Mouse (Mus musculus): ENCODE measurements at regions not wholly inside any gene's neighbourhood (a gene's known extent, or its start where the extent isn't known, plus 50 kb on each side); places are given as distances from the start of the nearest gene placed in this dataset.

DNA sequence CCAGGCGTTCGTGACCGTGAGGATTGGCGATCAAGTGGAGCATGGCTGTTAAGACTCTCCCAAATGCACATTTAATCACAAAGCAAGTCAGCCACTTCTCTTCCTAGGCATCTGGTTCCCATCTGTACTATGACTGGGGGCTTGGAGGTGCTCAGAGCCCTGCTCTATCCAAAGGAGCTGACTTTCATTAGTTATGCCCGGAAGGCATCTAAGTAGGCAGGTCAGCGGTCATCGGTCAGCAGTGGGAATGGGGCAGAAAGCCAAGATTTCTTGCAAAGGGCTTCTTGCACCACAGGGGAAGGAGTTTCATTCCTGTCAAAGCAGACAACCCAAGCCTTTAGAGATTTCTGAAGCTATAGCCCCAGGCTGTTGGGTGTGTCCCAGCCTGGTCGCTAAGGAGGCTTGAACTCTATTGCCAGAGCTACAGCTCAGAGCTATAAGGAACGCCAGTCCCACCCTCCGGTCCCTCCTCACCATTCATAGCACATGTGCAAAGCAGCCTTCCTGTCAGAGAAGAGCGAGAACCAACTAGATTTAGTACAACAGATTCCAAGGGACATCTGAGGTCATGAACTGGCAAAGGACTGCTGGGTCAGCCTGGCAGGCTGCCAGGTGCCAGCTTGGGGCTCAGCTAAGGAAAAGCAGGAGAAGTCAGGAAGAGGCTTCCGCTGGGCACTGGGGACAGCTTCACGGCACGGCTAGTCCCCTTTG is 175.6 kb downstream of the Fam43a start:
- peak; percentile 84 for DNase-seq (ENCODE audit: low read depth, low spot score)

DNA sequence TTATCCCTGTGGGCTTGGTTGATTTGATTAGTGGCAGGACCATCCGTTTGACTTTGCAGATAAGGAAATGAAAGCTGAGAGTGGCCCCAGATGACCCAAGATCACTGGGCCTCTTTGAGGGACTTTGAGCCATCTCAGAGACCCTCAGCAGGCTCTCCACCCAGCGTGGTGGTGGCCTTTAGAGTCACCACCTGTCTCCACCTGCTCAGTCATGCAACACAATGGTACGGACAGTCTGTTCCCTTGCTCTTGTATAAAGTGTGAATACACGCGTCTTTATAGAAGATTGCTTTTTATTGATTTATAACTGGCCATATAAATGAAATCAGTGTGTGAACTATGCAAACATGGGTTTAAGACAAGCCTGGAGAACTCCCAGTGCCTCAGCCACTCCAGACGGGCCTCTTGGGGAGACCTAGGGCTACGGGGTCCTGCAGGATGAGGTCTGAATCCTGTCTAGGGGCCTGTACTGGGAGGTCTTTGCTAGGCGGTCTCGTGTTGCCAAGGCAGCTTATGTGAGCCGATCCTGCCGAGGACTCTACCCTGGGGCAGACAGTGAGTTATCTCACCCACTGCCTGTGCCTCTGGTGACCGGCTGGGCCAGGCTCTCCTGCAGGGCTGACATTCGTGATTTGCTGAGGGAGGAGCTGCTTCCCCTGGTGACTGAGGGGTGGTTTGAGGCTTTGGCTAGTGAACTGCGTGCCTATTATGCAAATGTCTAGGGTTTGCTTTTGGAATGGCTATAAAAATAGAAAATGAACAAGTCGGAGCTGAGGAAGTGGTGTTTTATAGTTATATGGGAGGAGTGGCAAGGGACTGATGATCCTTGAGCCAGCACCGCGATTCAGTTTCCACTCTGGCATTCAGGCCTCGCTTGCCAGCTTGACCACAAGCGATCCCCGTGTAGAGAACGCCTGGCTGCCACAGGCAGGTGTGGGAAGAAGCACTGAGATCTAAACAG is 176.5 kb downstream of the Fam43a start:
- DNase-seq (ENCODE audit: low read depth, low spot score), result no peak

GRCm38 (mm10) chr16:30777416-30777815 is 177.9 kb downstream of the Fam43a start:
- DNase-seq (ENCODE audit: low read depth, low spot score), result no peak

DNA sequence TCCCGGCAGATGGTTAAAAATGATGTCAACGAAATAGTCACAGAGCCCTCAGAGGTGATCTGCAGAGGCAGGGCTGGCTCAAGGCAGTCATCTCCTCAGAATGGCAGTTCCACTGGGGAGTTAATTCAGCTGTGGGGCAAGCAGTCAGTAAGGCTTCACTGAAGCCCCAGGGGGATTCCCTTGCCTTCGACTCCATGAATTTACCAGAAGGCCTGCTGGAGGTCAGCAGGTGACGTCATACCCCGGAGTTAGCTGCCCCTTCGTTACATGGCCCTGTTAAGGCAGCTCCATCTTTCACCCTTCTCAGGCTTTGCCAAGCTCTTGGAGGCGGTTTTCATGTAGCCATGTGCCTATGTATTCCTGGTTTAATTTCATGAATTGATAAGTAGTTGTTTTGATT is 178.6 kb downstream of the Fam43a start:
- DNase-seq (ENCODE audit: low read depth, low spot score), result no peak

GRCm38 (mm10) chr16:30778945-30779344 is 179.4 kb downstream of the Fam43a start:
- no peak for DNase-seq (ENCODE audit: low read depth, low spot score)

- DNase-seq (ENCODE audit: low read depth, low spot score), result no peak
Measured at GRCm38 (mm10) chr16:30784261-30784660, 184.7 kb downstream of the Fam43a start.

DNA sequence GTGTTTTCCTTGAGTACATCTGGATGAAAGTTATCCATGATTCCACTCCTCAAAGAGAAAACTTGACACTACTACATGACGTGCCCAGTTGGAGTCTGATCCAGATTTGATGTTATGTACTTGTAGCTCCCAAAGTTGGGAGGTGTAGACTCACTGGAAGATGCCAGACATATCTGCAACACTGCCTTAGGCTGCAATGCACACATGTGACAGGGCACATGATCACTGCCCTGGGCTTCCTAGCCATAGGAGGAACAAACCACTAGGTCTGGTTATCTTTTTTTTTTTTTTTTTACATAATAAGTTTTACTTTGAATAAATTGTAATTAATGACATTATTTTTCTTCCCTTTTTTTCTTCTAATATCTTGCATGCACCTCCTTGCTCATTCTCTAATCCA is 185.4 kb downstream of the Fam43a start:
- no peak for DNase-seq (ENCODE audit: low read depth, low spot score)

- DNase-seq (ENCODE audit: low read depth, low spot score), result no peak
Measured at GRCm38 (mm10) chr16:30786060-30786459, 186.5 kb downstream of the Fam43a start.

- DNase-seq (ENCODE audit: low read depth, low spot score), result no peak
Measured at GRCm38 (mm10) chr16:30787351-30787750, 187.8 kb downstream of the Fam43a start.

- DNase-seq (ENCODE audit: low read depth, low spot score), result no peak
Measured at GRCm38 (mm10) chr16:30788321-30788781, 188.8 kb downstream of the Fam43a start.

DNA sequence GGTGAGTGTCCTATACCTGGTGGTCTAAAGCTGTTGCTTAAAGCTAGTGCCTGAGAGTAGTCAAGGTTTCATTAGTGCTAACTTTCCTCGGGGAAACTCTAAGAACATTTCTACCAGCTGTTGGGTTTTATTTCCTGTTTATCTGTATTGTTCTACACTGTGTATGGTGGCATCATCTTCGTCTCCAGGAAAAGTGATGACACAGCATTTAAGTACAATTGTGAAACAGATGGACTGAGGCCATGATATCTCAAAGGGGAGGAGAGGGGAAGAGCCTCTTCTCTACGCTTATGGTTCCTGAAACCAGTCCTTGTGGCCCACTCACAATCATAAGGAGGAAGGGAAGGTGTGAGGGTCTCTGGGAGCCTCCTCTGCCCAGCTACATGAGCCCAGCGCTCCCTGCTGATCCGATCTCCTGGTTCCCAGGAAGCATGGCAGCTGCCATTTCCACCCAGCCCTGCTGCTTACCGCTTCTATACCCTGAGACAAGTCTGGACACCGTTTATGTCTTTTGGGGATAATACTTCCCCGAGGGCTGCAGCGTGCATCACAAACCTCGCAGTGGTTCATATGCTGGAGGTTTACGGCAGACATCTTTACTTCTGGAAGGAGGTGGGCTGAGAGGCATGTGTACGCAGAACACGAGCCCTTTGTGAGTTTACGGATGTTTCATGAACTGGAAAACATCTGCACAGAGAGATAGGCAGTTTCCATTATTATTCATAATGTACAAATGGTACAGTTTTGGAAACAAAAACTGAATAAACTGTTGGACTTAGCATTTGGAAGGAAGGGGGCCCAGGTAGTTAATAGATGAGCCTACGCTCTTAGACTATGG is 189.6 kb downstream of the Fam43a start:
- no peak for DNase-seq (ENCODE audit: low read depth, low spot score)

DNA sequence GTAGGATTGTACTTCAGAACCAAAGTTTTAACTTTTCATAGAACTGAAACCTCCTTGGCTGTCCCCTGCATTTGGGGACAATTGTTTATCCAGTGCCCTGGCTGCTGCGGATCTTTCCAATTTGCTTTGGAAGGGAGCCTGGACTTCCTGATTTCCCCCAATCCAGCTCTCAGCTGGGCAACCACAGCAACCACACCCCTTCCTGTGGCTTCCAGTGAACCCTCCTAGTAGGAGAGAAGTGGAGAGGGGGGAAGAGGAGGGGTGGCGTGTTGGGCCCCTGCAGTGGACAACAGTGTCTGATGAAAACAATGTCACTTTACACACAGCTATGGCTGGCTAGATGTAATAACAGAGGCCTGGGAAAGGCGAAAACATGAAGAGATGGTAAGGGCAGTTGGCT is 190.5 kb downstream of the Fam43a start:
- no peak for DNase-seq (ENCODE audit: low read depth, low spot score)

- peak; percentile 58 for DNase-seq (ENCODE audit: low read depth, low spot score)
Measured at GRCm38 (mm10) chr16:30790551-30791001, 191.1 kb downstream of the Fam43a start.

GRCm38 (mm10) chr16:30791048-30791855 is 191.7 kb downstream of the Fam43a start:
- DNase-seq (ENCODE audit: low read depth, low spot score), result no peak

DNA sequence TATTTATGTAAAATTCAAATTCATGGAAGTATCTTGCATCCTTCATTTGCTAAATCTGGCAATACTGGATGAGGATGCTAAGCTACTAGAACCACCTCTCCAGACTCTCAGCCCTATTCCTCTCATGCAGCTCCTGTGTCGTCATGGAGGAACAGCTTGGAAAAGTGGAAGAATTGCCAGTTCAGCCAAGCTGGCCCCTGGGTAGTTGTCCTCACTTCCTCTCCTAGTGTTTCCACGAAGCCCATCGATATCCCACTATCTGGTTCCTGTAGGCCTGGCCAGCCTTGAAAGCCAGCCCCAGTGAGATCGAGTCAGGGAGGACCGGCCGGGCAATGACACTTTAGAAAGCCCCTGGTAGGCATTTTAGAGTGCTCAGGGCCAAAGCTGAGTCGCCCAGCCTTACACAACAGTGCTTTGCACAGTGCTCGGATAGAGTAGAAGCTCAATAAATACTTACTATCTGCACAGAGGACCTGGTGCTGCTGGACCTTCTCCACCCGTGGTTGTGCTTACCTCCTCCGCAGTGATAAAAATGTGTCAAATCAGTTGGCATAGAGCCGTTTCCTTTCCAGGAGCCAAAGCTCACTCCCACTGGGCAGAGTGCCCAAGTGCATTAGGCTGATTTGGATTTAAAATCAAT is 193.3 kb downstream of the Fam43a start:
- no peak for DNase-seq (ENCODE audit: low read depth, low spot score)

DNA sequence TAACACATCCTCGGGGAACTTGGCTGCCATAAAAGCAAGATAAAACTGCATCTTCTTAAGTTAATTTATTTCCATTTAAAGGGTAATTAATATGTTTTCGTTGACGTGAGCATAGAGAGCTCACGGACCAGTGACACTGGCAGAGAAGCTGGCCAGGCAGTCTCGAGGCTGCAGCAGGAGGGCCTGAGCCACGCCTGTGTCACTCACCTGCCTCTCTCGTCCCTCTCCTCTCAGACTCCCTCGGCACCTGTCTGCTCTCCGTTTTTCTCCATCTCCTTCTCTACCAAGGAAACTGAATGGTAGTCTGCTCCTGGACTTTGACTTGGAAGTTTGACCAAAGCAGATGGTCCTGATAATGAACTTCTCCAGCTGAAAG is 193.8 kb downstream of the Fam43a start:
- DNase-seq (ENCODE audit: low read depth, low spot score), result no peak

GRCm38 (mm10) chr16:30793856-30794255 is 194.3 kb downstream of the Fam43a start:
- DNase-seq (ENCODE audit: low read depth, low spot score), result no peak

- DNase-seq (ENCODE audit: low read depth, low spot score), result no peak
Measured at GRCm38 (mm10) chr16:30795501-30795904, 196.0 kb downstream of the Fam43a start.

DNA sequence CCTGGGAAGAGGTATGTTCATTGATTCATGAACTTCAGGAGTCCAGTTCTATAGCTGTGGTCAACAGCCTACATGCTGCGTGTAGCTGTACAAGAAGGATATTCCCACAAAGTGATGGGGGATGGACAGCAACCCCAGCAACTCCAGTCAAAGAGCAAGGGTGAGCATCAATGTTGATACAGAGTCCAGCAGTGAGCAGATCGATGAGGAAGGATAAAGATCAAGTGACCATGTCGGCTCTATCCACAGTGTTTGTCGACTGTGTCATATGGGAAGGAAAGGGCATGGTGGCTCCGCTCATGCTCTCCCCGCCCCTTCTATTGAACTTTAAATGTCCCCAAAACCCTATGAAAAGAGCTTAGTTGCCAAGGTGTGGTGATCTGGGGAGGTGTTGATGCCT is 196.6 kb downstream of the Fam43a start:
- no peak for DNase-seq (ENCODE audit: low read depth, low spot score)

DNA sequence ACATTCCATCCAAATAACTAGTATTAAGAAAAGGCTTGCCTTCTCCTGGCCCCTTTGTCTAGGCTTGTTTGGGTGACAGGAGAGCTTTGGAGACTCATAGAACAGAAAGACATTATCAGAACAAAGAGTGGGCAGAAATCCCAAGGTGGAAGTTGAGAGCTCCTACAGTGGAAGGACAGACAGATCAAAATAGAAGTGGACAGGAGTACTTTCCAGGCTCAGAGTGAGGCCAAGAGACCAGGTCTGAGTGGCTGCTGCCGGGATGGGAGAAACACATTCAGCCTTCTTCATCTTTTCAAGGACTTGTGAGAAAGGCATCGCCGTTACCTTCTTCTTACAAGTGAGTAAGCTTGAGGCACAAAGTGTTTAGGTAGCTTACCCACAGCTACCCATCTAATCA is 197.5 kb downstream of the Fam43a start:
- DNase-seq (ENCODE audit: low read depth, low spot score), result no peak
